Mouse (Mus musculus) 3134 (cell line): ENCODE data around the gene Alg9.
"Not testable (repeated sequence)": the region's sequence is repeated elsewhere in the genome, so short reads cannot be mapped to it uniquely, and the experiment has no call there.

Source experiments
- DNase-seq: peaks from one replicate; pipeline ENCODE4 v3.0.0-alpha.2; 2011; ENCODE audit warnings: low spot score; ENCODE audit not compliant: insufficient read length; ENCODE audit errors: extremely low read depth

The Alg9 gene

DNA sequence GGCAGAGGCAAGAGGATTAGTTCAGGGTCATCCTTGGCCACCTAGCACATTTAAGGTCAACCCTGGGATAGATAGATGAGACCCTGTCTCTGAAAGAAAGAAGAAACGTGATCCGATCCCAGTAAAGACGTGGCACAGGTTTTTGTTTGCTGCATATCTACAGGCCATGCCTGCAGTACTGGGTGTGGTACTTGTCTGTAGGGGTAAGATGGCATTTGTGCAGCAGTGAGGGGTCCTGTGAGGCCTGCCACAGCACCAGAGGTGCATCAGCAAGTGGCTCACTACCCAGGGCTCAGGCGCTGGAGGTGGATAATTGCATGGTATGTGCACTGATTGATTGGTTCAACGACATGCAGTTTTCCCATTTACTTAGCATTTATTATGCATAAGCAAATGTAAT lies 39.0 kb downstream of the Alg9 start:
- DNase-seq: no peak

DNA sequence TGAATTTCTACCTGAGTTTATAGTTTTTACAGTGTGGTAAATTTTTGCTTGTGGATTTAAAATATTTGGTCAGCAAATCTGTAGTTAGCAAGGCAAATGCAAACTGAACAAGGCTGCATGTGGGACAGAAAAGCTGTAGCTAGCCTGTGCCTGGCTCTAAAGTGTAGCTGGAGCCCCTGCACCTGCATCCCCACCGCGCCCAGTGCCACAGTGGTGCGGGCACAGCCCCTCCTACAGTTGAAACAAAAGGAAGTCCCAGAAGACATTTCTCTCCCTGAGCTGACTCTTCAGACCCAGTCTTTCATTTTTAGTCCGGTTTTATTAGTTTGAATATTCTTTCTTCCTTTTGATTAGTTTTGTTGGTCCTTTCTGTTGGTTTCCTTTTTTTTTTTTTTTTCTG lies 40.8 kb downstream of the Alg9 start:
- no peak for DNase-seq

DNA sequence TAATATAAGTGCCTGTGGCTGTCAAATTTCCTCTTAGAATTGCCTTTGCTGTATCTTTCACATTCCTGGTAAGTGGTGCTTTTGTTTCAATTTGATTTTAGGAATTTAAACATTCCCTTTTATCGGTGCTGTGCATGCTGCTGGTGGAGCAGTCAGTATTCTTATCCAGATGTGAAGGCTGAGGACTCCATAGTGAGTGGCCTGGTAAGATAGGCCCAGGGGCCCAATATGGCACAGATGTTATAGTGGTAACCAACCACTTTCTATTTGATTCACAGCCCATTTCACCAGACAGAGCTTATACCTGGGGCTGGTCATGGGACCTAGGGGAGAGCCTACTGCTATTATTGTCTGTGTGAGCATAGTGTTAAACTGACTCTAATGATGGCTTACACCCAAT lies 41.7 kb downstream of the Alg9 start:
- DNase-seq: no peak

DNA sequence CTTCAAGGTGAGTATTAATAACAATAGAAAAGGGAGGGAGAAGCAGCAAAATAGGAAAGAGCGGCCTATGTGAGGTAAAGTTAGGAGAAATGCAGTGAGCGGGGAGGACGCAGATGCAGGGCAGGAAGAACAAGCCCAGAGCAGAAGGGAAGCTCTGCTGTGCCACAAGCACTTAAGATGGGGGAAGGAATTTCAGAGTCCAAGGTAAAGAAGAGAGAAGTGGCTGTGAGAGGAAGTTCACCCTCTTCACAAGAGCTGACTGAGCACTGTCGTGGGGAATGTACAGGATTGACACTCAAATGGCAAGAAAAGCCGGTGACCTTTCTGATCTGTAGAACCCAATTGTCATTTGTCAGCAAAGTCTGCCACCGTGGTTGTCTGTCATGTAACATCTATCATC lies 43.2 kb downstream of the Alg9 start:
- no peak for DNase-seq

DNA sequence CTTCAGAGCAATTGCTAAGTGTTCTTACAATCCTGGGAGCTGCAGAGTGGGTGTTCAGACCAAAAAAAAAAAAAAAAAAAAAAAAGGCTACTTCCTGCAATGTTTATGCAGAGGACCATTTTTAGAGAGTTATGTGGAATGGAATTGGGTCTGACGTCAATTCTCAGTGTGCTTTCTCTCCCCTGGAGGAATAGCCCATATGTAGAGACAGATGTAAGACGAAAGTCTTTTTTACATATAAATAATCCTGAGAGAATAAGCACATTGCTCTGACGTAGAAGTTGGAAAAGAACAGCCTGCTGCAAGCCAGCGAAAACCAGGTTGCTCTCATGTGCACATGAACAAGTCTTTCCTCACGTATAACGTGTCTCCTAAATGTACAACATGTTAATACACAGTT lies 44.9 kb downstream of the Alg9 start:
- DNase-seq: no peak

DNA sequence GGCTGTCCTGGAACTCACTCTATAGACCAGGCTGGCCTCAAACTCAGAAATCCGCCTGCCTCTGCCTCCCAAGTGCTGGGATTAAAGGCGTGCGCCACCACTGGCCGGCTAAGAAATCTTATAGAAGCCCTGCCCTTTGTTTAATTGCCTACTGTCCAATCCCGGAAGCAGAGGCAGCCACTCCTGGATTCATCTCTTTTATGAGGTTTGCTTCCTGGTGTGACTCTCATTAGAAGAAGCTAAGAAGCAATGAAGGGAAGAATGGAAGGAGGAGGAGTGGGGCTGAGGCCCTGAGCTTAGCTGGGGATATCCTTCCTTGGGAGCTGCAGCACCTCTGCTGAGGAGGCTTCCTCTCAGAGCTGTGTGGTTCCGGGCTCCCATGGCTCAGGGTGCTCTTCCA lies 46.8 kb downstream of the Alg9 start:
- DNase-seq: no peak

DNA sequence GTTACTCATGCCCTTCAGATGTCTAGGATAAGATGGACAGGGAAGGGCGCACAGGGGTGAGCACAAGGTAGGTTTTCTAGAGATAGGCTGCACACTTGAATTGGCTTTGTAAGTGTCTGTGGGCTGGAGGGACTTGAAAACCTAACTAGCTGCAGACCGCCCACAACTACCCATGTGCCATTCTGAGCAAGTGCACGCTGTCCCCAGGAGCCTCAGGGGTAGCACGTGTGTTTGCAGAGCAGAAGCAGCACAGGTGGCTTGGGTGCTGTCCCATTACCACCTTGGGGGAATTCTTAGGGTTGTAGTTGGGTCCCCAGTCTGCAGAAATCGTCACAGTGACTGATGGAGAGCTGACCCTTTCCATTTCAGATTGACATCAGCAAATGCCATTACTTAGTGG lies 47.4 kb downstream of the Alg9 start:
- DNase-seq: no peak

DNA sequence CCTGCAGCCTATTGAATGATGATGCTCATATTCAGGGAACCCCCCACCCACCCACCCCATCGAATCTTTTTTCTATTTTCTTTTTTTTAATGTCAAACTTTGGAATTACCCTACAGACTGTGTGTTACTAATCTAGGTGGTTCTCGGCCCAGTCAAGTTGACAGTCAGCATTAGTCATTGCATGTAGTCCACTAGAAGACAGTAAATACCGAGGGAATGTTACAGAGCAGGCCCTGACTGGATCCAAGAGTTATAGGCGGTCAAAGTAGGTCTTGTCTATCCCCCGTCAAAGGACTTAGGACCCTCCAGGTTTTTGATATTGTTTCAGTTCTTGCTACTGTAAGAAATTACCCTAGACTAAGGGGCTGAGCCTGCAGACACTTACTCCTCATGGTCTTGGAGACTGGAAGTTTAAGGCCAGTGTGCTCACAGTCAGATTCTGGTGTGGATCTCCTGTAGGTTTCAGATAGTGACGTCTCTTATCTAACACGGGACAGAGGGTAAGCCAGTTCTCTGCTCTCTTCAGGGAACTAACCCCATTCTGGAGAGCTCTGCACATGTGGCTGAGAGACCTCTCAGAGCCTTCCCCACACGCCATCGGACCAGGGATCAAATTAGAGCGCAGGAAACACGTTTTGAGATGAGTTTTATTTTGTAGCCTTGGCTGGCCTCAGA lies 49.1 kb downstream of the Alg9 start:
- DNase-seq: no peak

DNA sequence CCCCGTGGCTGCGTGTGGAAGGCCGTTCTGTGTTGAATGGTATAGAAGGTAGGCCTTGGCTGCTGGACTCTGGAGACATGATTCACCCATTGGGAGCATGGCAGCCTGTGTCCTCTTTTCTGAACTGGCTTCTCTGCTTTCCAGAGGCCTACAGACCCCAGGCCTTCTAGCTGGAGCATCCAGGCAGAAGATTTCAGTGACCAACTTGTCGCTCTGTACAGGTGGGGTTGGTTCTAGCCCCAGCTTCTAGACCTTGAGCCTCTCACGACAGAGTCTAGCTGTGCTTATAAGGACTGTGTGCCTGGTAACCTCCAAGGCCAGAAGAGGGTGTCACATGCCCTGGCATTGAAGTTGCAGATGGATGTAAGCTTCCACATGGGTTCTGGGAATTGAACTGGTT lies 56.7 kb downstream of the Alg9 start:
- no peak for DNase-seq

DNA sequence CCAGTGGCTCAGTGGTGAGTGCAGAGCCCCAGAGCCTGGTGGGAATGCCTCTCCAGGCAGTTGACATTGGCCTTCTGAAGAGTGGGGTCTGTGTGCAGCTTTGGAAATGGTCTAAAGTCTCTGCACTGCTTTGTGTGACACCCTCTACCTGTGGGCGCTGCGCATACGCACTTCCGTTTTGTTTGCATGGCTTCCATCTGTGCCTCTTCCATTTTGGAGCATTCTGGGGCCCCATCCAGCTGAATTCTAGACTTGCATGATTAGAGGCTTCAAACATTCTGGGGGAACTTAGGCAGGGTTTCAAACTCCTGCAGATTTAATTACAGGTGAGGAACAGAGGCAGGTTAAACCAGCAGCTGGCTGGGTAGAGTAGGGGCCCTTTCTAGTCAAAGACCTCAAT lies 57.3 kb downstream of the Alg9 start:
- DNase-seq: no peak

DNA sequence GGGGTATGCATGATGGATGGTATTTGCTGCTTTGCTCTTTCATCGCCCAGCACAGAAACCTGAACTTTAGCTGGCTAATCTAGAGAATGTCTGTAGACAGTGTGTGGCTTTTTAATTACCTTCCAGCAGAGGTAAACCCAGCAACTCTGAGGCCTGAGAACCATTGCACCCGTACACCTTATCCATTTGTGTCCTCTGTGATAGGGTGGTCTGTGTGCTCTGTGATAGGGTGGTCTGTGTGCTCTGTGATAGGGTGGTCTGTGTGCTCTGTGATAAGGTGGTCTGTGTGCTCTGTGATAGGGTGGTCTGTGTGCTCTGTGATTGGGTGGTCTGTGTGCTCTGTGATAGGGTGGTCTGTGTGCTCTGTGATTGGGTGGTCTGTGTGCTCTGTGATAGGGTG lies 57.8 kb downstream of the Alg9 start:
- DNase-seq: not testable (repeated sequence)

DNA sequence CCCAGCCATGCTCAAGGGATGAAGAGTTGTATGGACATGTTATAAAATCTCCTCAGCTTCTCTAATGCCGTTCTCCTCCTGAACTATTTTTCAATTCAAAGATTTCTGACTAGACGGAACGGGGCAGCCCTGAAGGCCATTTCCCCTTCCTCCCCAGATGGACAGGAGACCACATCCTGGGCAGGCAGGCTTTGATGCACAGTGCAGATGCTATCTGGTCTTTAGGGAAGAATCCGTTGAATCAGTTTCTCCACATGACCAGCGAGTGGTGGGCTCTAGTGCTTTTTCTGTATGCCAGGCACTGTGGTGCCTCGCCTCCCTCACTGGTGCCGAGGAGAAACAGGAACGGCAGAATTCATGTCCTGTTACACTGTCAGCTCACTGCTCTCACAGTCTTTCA lies 59.0 kb downstream of the Alg9 start:
- DNase-seq: no peak

DNA sequence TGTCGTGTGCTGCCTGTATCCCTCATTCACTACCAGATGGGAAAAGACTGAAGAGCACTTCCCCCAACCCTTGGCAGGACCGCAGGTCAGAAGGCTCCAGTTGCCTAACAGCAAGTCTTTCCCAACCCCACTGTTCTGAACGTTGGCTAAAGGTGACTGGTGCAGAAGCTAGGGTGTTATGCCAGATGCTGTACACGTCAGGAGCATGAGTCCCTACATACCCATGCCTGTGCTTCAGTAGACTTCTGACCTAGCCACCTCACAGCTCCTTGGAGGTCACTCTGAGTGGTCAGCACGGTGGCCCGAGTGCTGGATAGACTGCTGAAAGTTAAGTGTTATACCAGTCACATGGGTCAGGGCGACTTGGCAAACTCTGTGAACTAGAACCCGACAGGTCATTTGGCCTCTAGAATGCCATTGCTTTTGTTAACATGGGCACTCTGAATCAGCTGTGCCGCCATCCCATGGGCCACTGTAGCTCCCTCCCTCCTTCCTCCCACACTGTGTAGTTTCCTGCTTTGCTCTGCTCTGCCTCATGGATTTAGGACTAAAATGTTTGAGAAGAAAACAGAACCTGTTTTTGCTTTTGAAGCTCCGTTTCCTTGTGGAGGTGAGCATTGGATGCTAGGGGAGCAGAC lies 60.4 kb downstream of the Alg9 start:
- no peak for DNase-seq

DNA sequence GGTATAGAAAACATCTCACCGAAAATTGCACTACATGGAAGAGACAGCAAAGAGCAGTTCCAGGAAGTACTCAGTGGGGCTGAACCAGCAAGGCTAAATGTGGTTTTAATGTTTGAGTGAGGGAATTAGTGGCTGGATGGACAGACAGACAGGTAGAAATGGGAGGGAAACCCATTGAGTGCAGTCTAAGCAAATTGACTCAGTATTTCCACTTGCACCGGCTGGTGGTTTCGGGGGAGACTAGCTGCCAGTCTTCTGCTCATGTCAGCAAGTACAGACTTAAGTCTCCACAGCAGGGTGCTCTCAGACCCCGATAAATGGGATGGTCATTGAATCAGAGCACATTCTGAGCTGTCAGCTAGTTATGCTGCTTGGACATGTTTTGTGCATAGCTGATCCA lies 61.3 kb downstream of the Alg9 start:
- no peak for DNase-seq

DNA sequence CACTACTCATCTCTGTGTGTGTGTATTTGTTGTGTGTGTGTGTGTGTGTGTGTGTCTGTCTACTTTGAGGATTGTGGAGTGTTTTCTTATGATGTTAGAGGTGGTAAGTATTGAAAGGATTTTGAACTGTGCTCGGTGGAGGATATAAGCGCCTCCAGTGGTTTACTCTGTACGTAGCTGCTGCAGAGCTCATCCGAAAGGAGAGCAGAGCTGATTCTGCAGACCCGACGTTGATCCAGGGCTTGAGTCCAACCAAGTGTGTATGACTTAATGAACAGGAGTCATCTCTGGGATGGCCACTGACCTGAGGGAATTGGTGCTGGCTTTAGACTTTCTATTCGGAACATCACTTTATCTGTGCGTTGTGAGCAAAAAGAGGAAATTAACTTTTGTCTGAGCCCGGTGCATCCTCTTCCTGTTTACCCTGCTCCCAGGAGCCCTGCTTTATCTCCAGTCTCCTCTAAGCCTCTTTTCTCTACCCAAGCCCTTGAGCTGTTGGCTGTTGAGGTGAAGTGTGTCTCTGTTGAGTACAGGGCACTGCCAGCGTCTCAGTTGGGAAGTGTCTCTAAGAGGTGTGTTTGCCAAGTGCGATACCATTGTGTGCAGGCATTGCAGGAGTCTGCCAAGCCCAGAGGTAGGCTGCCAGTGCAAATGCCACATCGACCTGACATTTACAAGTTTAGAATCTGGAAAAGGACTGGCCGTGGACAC lies 66.4 kb downstream of the Alg9 start:
- DNase-seq: no peak

DNA sequence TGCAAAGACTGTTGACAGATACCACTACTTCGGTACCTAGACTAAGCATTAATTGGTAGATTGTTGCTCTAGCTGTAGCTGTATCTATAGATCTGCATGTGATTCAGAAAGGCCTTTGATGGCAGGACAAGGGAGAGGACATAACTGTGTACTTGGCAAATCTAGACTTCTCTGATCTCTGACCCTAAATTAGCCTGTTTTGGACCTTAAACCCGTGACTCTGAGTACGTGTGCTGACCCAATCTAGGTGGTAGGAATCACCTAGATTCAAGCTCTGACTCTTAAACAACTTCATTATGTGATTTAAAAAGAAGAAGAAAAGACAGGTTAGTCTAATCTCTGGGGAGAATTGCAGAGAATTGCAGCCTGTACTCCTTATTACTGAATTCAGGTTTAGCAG lies 70.3 kb downstream of the Alg9 start, which contains the start of gene Ppp2r1b:
TSS of gene Ppp2r1b (plus strand) at position 221 of the 400 bp plus-strand sequence.
- DNase-seq: no peak

DNA sequence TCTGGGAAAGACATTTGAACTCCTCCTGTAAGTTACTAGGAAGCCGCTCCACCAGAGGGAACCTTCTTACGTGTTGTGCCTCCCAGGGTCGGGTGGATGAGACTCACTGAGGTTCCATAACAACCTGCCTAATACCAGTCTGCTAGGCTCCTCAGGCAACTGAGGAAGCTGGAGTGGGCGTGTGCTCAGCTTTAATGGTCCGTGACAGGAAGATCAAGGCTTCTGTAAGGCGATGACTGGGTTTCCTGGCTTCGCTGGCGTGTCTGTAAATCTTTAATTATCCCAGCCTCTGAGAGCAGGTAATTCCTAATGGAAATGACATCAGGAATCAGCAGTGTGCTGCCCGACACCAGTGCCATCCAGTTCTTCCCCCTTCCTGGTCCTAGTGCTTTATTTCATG lies 70.7 kb downstream of the Alg9 start:
- no peak for DNase-seq

DNA sequence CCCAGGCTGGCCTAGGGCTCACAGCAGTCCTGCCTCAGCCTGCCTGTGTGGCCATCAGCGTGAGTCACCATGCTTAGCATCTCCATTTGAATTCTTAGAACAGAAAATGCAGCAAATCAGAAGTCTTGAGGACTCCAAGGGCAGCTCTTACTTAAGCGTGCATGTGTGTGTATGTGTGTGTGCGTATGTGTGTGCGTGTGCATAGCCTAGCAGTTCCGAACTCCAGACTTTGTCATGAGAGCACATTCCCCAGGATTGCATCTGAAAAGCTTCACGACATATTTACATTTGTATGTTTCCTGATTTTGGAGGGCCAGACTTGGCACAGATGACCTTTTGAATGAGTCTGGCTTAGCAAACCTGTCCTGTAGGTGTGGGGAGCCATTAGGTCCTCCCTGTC lies 72.3 kb downstream of the Alg9 start:
- no peak for DNase-seq

DNA sequence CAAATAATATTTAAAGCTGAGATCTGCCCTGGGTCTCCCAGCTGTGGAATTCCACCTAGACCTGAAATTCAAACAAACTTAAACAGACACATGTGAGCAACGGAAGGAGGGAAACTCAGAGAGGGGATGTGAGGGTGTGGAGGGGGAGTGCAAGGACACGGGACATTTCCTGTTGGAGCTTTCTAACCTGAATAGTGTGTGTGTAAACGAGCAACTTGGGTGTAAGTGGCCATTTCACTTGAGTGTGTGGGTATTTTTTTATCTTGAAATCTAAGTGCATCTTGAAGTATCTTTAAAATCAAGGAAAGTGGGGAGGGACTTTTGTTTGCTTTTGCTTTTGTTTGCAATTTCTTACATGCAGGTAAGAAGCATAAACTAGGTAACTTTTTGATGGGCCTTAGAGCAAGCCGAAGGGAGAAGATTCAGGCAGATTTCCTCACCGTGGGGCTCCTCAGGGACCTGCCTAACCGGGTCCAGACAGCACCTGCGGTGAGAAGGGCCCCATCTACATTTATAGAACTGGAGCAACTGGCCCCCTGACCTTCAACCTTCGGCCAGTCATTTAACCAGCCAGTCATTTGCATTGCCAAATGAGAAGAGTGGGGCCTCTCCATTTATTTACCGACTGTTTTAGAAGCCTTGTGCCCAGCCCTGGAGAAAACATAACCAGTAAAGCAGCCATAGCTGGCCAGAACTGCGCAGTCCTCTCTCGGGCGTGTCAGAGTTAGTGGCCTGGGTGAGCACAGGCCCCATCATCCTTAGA lies 73.0 kb downstream of the Alg9 start:
- DNase-seq: no peak

DNA sequence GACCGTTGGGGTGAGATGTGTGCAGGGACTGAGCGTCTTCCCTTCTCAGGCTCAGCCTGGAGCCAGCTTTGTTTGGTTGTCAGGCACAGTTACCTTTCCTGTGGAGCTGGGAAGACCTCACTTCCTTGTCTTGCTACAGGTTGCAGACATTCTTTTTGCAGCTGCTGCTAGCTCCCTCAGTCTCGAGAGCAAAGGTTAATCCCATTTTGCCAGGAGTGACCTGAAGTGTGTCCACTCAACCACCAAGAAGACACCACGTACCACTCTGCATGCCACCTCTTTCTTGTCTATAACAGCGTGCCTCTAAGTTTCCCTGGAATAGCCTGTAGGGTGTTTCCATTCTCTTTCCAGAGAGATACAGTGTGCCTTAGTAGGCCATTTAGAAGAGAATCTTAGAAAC lies 74.0 kb downstream of the Alg9 start:
- no peak for DNase-seq

DNA sequence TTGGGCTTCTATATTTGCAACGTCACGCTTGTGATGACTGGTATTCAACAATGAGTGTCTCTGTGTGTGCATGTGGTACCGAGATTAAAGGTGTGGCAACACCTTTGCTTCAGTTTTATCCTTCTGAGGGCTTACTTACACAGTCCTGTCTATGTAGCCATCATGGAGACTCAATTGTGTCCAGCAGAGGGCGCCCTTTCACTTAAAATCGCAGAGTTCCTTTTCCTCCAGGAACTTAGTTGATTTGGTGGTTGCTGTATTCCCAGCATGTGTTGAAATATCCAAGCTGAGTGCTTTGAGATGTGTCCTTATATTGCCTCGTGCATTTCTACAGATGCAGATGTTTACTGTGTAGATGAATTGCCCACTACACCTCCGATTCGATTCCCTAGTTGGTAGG lies 74.4 kb downstream of the Alg9 start:
- DNase-seq: peak; percentile 29
